Mouse (Mus musculus) megakaryocyte, embryonic 14.5 days (primary cell): Measurements from ENCODE around the gene Tmem79. TPM values are rescaled to one million over a fixed set of nuclear protein-coding genes. Genes with fewer than 3 reads are reported as not detected.

Source experiments
- H3K27me3 ChIP-seq: replicated peaks from 2 replicates; pipeline ENCODE3; 2012; ENCODE audit warnings: inconsistent platforms
- H3K36me3 ChIP-seq: replicated peaks from 2 replicates; pipeline ENCODE3; 2012; ENCODE audit warnings: low read length, inconsistent platforms, mixed read lengths
- H3K4me1 ChIP-seq: 2 replicates; pipeline ENCODE4 v1.6.1; 2012; ENCODE audit warnings: inconsistent platforms
- H3K4me3 ChIP-seq: replicated peaks from 2 replicates; pipeline ENCODE3; 2012; ENCODE audit warnings: moderate library complexity, mild to moderate bottlenecking, inconsistent platforms
- H3K9me3 ChIP-seq: 2 replicates; pipeline ENCODE4 v1.6.1; 2012; ENCODE audit warnings: inconsistent platforms
- FLI1 ChIP-seq: IDR thresholded peaks from 2 replicates; pipeline ENCODE4 v1.6.1; 2012; ENCODE audit warnings: low read length, inconsistent platforms, mixed read lengths
- GATA1 ChIP-seq: IDR thresholded peaks from 3 replicates; pipeline ENCODE4 v1.6.1; 2012; ENCODE audit warnings: mixed read lengths, low read length, inconsistent platforms, borderline replicate concordance
- polyA plus RNA-seq: library from polyadenylated mRNA; stranded (reverse); fragments of >175 nt; gene quantifications from 2 replicates; pipeline ENCODE4 v1.2.3, GENCODE M21; 2012; ENCODE audit warnings: low replicate concordance; ENCODE audit not compliant: insufficient read depth

The Tmem79 gene
- polyA plus RNA-seq, 1 experiment: 2.3 TPM

GRCm38 (mm10) chr3:88280035-88280434 lies 55.9 kb downstream of the Tmem79 start:
- peaks cover 1% of the 10 kb centered on the region for H3K36me3 ChIP-seq
- TF ChIP-seq FLI1: no peak
- TF ChIP-seq GATA1: no peak
- no peaks in the 10 kb centered on the region for H3K27me3 ChIP-seq
- no peaks in the 10 kb centered on the region for H3K9me3 ChIP-seq
- no peak overlapping the region for H3K4me3 ChIP-seq
- no peaks in the 10 kb centered on the region for H3K4me1 ChIP-seq

Other genes with a start within 250 kb of the Tmem79 start
- gene Mef2d, start 193.8 kb downstream of the Tmem79 start, polyA plus RNA-seq: 60.2 and 145 TPM in 2 replicates
- not detected in 2 replicates for gene Rhbg, start 81.4 kb downstream of the Tmem79 start, polyA plus RNA-seq
- gene Gm38392, start 48.9 kb downstream of the Tmem79 start, polyA plus RNA-seq: not detected in 2 replicates
- gene Tsacc, start 39.1 kb downstream of the Tmem79 start, polyA plus RNA-seq: 2.0 TPM in 1 of 2 replicates, not detected in the other
- gene Cct3, start 39.0 kb downstream of the Tmem79 start, polyA plus RNA-seq: 7.1 and 29.4 TPM in 2 replicates
- 31.1 and 138 TPM in 2 replicates for gene Glmp, start 11.1 kb downstream of the Tmem79 start, polyA plus RNA-seq
- gene Smg5, start 112 bp upstream of the Tmem79 start, polyA plus RNA-seq: 39.8 and 77.9 TPM in 2 replicates
- not detected in 2 replicates for gene Paqr6, start 28.4 kb upstream of the Tmem79 start, polyA plus RNA-seq
- not detected in 2 replicates for gene Bglap3, start 36.6 kb upstream of the Tmem79 start, polyA plus RNA-seq
- gene Bglap2, start 42.6 kb upstream of the Tmem79 start, polyA plus RNA-seq: not detected in 2 replicates
- gene Bglap, start 48.3 kb upstream of the Tmem79 start, polyA plus RNA-seq: not detected in 2 replicates
- gene Pmf1, start 74.2 kb upstream of the Tmem79 start, polyA plus RNA-seq: 73.6 and 114 TPM in 2 replicates
- 6.7 and 7.2 TPM in 2 replicates for gene Slc25a44, start 89.0 kb upstream of the Tmem79 start, polyA plus RNA-seq
- gene Sema4a, start 125.0 kb upstream of the Tmem79 start, polyA plus RNA-seq: 8.4 and 26.0 TPM in 2 replicates
- 607 and 1,158 TPM in 2 replicates for gene Lmna, start 173.8 kb upstream of the Tmem79 start, polyA plus RNA-seq
- gene Mex3a, start 196.2 kb upstream of the Tmem79 start, polyA plus RNA-seq: 0.83 and 1.6 TPM in 2 replicates
- 0.51 TPM in 1 of 2 replicates, not detected in the other for gene Rab25, start 212.2 kb upstream of the Tmem79 start, polyA plus RNA-seq
- gene Lamtor2, start 216.9 kb upstream of the Tmem79 start, polyA plus RNA-seq: 18.1 and 152 TPM in 2 replicates
- gene Ubqln4, start 217.6 kb upstream of the Tmem79 start, polyA plus RNA-seq: 26.1 and 51.5 TPM in 2 replicates
- gene Ssr2, start 239.7 kb upstream of the Tmem79 start, polyA plus RNA-seq: 111 and 307 TPM in 2 replicates